Mouse (Mus musculus) spleen, adult 2 months (tissue): Measurements from ENCODE around the gene Shisa8. TPM values are rescaled to one million over a fixed set of nuclear protein-coding genes. Genes with fewer than 3 reads are reported as not detected.

ENCODE experiments used
- DNase-seq, 2 experiments: peaks; one replicate each; pipeline versions ENCODE4 v3.0.0 to v3.0.0-alpha.2; 2012 to 2021; ENCODE audit warnings: low spot score in 2 of 2, low read depth in 1 of 2
- H3K27ac ChIP-seq: fragments of 200-500 bp; 2 replicates; pipeline ENCODE4 v1.5.1; 2012; ENCODE audit warnings: low read length, inconsistent platforms; ENCODE audit not compliant: insufficient read depth
- H3K27me3 ChIP-seq: fragments of 200-500 bp; 2 replicates; pipeline ENCODE4 v1.6.1; 2012; ENCODE audit warnings: mild to moderate bottlenecking, moderate library complexity, low read length, inconsistent platforms; ENCODE audit not compliant: control insufficient read depth, insufficient read depth
- H3K36me3 ChIP-seq: fragments of 200-500 bp; 2 replicates; pipeline ENCODE4 v1.6.1; 2012; ENCODE audit warnings: mild to moderate bottlenecking, low read length, inconsistent platforms; ENCODE audit not compliant: control insufficient read depth, insufficient read depth
- H3K4me1 ChIP-seq: fragments of 200-500 bp; 2 replicates; pipeline ENCODE4 v1.6.1; 2011; ENCODE audit warnings: inconsistent platforms; ENCODE audit not compliant: control insufficient read depth, insufficient read depth, insufficient read length
- H3K4me3 ChIP-seq: fragments of 200-500 bp; 2 replicates; pipeline ENCODE4 v1.5.1; 2011; ENCODE audit warnings: mild to moderate bottlenecking, inconsistent platforms; ENCODE audit not compliant: insufficient read depth, insufficient read length; ENCODE audit errors: extremely low read depth
- CTCF ChIP-seq: fragments of 200-500 bp; IDR thresholded peaks from 2 replicates; pipeline ENCODE4 v1.5.1; 2011; ENCODE audit warnings: mild to moderate bottlenecking, inconsistent platforms; ENCODE audit not compliant: insufficient read depth, insufficient read length, insufficient replicate concordance; ENCODE audit errors: extremely low read depth
- POLR2A ChIP-seq: fragments of 200-500 bp; IDR thresholded peaks from 2 replicates; pipeline ENCODE4 v1.6.1; 2011; ENCODE audit warnings: low read depth, low read length, inconsistent platforms
- WGBS: fragments of 180-500 bp; shearing (Covaris S2); methylation state at CpG from one replicate; pipeline ENCODE4 v1.1.7; 2018; 5-methylcytosine and 5-hydroxymethylcytosine counted together
- polyA plus RNA-seq: library from polyadenylated mRNA; depleted of rRNA; stranded (reverse); fragments of >200 nt; gene quantifications from 2 replicates; pipeline ENCODE4 v1.2.3, GENCODE M21; 2012

Shisa8 gene
- polyA plus RNA-seq, 1 experiment, result 5.4 TPM

- no peak overlapping the region for H3K4me3 ChIP-seq
- WGBS, result 93% methylated on average over 7 of the region's 7 CpGs
- H3K27ac ChIP-seq, result no peak overlapping the region
- TF ChIP-seq CTCF (no peak), POLR2A (no peak)
- H3K36me3 ChIP-seq, result peaks cover 75% of the 10 kb centered on the region
- no peak for DNase-seq
- no peaks in the 10 kb centered on the region for H3K27me3 ChIP-seq
- H3K4me1 ChIP-seq, result no peaks in the 10 kb centered on the region
These were observed 34.8 kb downstream of the Shisa8 start for GRCm38 (mm10) chr15:82177743-82178290.

GRCm38 (mm10) chr15:82175091-82175490 lies 37.5 kb downstream of the Shisa8 start:
- Histone ChIP-seq H3K27me3 (no peaks in the 10 kb centered on the region), H3K27ac (no peak overlapping the region), H3K4me3 (no peak overlapping the region), H3K36me3 (peaks cover 71% of the 10 kb centered on the region), H3K4me1 (no peaks in the 10 kb centered on the region)
- 96% methylated on average over 9 of the region's 9 CpGs for WGBS
- TF ChIP-seq POLR2A (no peak), CTCF (no peak)
- DNase-seq, result no peak

GRCm38 (mm10) chr15:82172648-82173047 lies 40.0 kb downstream of the Shisa8 start:
- no peaks in the 10 kb centered on the region for H3K27me3 ChIP-seq
- no peak overlapping the region for H3K4me3 ChIP-seq
- H3K4me1 ChIP-seq, result peaks cover 12% of the 10 kb centered on the region
- H3K36me3 ChIP-seq, result peaks cover 52% of the 10 kb centered on the region
- 84% methylated on average over 8 of the region's 8 CpGs for WGBS
- DNase-seq, result no peak
- H3K27ac ChIP-seq, result no peak overlapping the region
- TF ChIP-seq CTCF, result no peak
- no peak for TF ChIP-seq POLR2A

- DNase-seq, result no peak
- Histone ChIP-seq H3K27me3 (no peaks in the 10 kb centered on the region), H3K36me3 (peaks cover 38% of the 10 kb centered on the region), H3K27ac (no peak overlapping the region), H3K4me1 (peaks cover 24% of the 10 kb centered on the region), H3K4me3 (no peak overlapping the region)
- TF ChIP-seq POLR2A (no peak), CTCF (no peak)
- WGBS, result 96% methylated on average over 36 of the region's 36 CpGs
These were observed 41.9 kb downstream of the Shisa8 start for GRCm38 (mm10) chr15:82170437-82171377.

- no peak for DNase-seq
- 97% methylated on average over 5 of the region's 5 CpGs for WGBS
- Histone ChIP-seq H3K4me3 (no peak overlapping the region), H3K4me1 (peaks cover 26% of the 10 kb centered on the region), H3K27me3 (no peaks in the 10 kb centered on the region), H3K36me3 (peaks cover 33% of the 10 kb centered on the region), H3K27ac (no peak overlapping the region)
- TF ChIP-seq POLR2A, result no peak
- no peak for TF ChIP-seq CTCF
These were observed 42.9 kb downstream of the Shisa8 start for GRCm38 (mm10) chr15:82169671-82170070.

- no peak for DNase-seq
- peaks cover 43% of the 10 kb centered on the region for H3K4me1 ChIP-seq
- WGBS, result 49% methylated on average over 23 of the region's 23 CpGs
- peak overlapping the region; percentile 100 for H3K27ac ChIP-seq
- no peak overlapping the region for H3K4me3 ChIP-seq
- TF ChIP-seq POLR2A, result no peak
- TF ChIP-seq CTCF, result no peak
- H3K27me3 ChIP-seq, result no peaks in the 10 kb centered on the region
- peaks cover 21% of the 10 kb centered on the region for H3K36me3 ChIP-seq
These were observed 45.1 kb downstream of the Shisa8 start for GRCm38 (mm10) chr15:82167201-82168168.
